Mouse (Mus musculus): ENCODE measurements around the gene 4932411N23Rik.
"Not testable (repeated sequence)": the region's sequence is repeated elsewhere in the genome, so short reads cannot be mapped to it uniquely, and the experiment has no call there.

The 4932411N23Rik gene

DNA sequence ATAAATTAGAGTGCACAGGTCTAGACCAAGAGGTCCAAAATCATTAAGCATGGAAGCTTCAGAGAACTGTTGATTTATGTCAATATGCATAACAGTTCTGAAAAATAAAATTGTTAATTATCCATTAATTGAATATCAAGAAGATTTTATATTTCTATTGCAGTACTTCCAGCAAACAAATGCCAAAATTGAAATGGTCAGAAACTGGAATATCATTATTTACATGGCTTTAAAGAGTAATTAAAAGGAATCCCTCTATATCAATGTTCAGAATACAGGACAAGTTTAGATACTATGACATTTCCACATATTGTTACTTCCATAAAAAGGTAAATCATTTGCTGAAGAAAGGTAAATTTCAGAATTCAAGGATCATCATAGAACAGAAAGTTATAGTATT is at the start of gene 4932411N23Rik:
4932411N23Rik (minus strand) TSS at position 101 of the 400 bp plus-strand sequence.
- no peak for DNase-seq (ENCODE audit: low read depth, low spot score)

DNA sequence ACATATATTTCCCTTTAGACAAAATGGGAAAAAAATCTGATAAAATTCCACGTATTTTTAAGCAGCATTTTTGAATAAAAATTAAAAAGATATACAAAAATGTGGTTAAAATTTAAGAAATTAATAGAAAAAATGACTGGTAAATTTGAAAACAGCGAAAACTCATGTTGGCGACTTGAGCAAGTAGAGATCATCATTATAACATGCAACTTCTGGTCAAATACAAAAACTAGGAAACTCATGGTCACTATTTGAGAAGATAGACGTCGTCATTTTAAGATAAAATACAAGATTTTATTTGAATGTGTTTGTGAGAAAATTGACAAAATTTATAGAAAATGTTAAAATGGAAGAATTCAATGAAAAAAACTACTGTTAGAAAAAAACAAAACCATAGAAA is 35.8 kb downstream of the 4932411N23Rik start:
- no peak for DNase-seq (ENCODE audit: low read depth, low spot score)

DNA sequence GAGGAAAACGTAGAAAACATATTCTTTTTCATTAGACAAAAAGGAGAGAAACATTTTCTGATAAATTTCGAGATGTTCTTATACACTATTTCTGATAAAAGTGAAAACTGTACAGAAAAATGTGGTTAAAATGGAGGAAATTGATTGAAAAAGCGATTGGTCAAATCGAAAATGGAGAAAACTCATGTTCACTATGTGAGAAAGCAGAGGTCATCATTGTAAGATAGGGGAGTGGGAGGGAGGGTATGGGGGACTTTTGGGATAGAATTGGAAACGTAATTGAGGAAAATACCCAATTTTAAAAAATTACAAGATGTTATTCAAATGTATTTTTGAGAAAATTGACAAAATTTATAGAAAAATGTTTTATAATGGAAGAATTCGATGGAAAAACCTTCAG is 38.0 kb downstream of the 4932411N23Rik start:
- DNase-seq (ENCODE audit: low read depth, low spot score), result not testable (repeated sequence)

DNA sequence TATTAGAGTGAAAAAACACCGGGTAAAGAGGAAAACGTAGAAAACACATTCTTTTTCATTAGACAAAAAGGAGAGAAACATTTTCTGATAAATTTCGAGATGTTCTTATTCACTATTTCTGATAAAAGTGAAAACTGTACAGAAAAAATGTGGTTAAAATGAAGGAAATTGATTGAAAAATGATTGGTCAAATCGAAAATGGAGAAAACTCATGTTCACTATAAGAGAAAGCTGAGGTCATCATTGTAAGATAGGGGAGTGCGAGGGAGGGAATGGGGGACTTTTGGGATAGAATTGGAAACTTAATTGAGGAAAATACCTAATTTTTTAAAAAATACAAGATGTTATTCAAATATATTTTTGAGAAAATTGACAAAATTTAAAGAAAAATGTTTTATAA is 40.8 kb downstream of the 4932411N23Rik start:
- DNase-seq (ENCODE audit: low read depth, low spot score), result not testable (repeated sequence)

DNA sequence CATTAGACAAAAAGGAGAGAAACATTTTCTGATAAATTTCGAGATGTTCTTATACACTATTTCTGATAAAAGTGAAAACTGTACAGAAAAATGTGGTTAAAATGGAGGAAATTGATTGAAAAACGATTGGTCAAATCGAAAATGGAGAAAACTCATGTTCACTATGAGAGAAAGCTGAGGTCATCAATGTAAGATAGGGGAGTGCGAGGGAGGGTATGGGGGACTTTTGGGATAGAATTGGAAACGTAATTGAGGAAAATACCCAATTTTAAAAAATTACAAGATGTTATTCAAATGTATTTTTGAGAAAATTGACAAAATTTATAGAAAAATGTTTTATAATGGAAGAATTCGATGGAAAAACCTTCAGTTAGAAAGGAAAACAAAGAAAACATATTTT is 42.2 kb downstream of the 4932411N23Rik start:
- not testable (repeated sequence) for DNase-seq (ENCODE audit: low read depth, low spot score)

Measured in skeletal muscle tissue, adult 2 months (tissue).